Mouse (Mus musculus) intestine, embryonic 16.5 days (tissue): Measurements from ENCODE around the gene Gm21987. TPM values are rescaled to one million over a fixed set of nuclear protein-coding genes. Genes with fewer than 3 reads are reported as not detected.

Experiments
- ATAC-seq: fragments of 200-750 bp; cut with Nextera tagmentation; 2 replicates; pipeline ENCODE4 v1.8.0; 2017; ENCODE audit warnings: moderate TSS enrichment, moderate library complexity
- H3K27ac ChIP-seq: fragments of 300-500 bp; sonication (generic); 2 replicates; pipeline ENCODE4 v1.5.1; 2014; ENCODE audit warnings: mild to moderate bottlenecking, low read length
- H3K27me3 ChIP-seq: fragments of 300-500 bp; sonication (generic); replicated peaks from 2 replicates; pipeline ENCODE4 v1.6.1; 2014; ENCODE audit warnings: low read length, control low read depth, mixed read lengths; ENCODE audit not compliant: control insufficient read depth, insufficient read depth
- H3K36me3 ChIP-seq: fragments of 300-500 bp; sonication (generic); 2 replicates; pipeline ENCODE4 v1.6.1; 2014; ENCODE audit warnings: low read length, control low read depth; ENCODE audit not compliant: control insufficient read depth, insufficient read depth
- H3K4me1 ChIP-seq: fragments of 300-500 bp; sonication (generic); 2 replicates; pipeline ENCODE4 v1.6.1; 2014; ENCODE audit warnings: low read length, control low read depth, mixed read lengths; ENCODE audit not compliant: control insufficient read depth, insufficient read depth
- H3K4me2 ChIP-seq: fragments of 300-500 bp; sonication (generic); 2 replicates; pipeline ENCODE4 v1.6.1; 2014; ENCODE audit warnings: low read depth, low read length, control low read depth
- H3K4me3 ChIP-seq: fragments of 300-500 bp; sonication (generic); 2 replicates; pipeline ENCODE4 v1.5.1; 2014; ENCODE audit warnings: mild to moderate bottlenecking, low read length
- H3K9ac ChIP-seq: fragments of 300-500 bp; sonication (generic); 2 replicates; pipeline ENCODE4 v1.6.1; 2014; ENCODE audit warnings: low read depth, low read length
- H3K9me3 ChIP-seq: fragments of 300-500 bp; sonication (generic); 2 replicates; pipeline ENCODE4 v1.6.1; 2016; ENCODE audit warnings: low read length, control low read depth; ENCODE audit not compliant: control insufficient read depth
- WGBS: fragments of 180-500 bp; shearing (Covaris S2); extraction: QIAGEN DNeasy Blood & Tissue Kit; methylation state at CpG from one replicate; pipeline ENCODE4 v1.1.7; 2014; 5-methylcytosine and 5-hydroxymethylcytosine counted together
- polyA plus RNA-seq: library from polyadenylated mRNA; unstranded; fragments of >200 nt; fragmentation: Nextera tagmentation; extraction: Ambion mirVana; gene quantifications from 2 replicates; pipeline ENCODE4 v1.2.1, GENCODE M21; 2015

Gene Gm21987
- polyA plus RNA-seq, 1 experiment from 2014 or later = 0.54 TPM

DNA sequence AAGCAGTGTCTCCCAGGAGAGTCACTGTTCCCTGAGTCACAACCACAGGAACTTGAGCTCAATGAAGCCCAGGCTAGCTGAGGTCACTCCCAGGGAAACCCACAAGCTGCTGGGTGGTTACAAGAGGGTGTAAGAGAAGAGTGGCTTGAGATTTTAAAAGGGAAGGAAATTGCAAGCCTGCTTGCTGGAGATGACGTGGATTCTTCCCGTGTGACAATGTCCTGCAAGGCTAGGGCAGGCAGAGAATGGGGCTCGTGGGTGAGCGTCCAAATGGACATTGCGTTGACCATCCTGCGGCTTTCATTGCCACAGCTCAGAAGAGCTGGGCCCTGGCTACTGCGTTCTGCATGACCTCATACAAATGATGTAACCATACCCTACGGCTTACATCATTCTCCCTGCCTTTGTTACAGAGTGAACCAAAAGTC is 47.4 kb downstream of the Gm21987 start:
- 88% methylated on average over 8 of the region's 8 CpGs for WGBS
- ATAC-seq = no peak
- H3K36me3 ChIP-seq = no peaks in the 10 kb centered on the region

DNA sequence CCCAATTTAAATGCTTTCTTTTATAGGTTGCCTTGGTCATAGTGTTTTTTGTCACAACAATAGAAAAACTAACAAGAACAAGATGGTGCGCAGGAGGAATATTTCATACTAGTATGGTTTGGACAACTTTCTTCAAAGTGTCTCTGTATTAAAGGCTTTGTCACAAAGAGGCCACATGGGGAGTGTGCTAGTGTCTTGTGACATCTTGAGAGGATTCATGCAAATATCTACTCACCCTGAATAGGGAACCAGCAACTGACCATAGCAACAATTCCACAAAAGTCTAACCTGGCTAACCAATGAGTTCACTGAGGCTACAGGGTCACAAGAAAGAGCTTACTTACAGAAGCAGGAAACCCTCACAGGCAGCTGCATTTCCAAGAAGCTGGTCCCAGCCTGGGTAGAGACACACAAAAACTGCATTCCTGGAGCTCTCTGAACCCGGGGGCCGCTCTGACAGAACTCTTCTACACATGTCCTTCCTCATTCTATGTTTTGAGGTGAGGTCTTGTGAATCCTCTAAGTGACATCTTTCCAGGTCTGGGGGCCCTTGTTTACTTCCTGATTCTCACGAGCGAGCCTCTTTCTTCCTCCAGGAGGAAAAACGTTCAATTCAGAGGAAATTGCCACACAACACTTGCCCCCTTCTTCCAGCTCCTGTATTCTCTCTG is 48.4 kb downstream of the Gm21987 start:
- ATAC-seq = no peak
- H3K36me3 ChIP-seq = no peaks in the 10 kb centered on the region
- WGBS = 69% methylated on average over 6 of the region's 6 CpGs
- H3K4me1 ChIP-seq = peaks cover 9% of the 10 kb centered on the region; the same call in 1 of the 2 replicates
- H3K27ac ChIP-seq = no peak overlapping the region
- H3K4me3 ChIP-seq = no peak overlapping the region
- H3K4me2 ChIP-seq = no peak overlapping the region
- H3K9me3 ChIP-seq = no peaks in the 10 kb centered on the region
- H3K9ac ChIP-seq = no peak overlapping the region
- H3K27me3 ChIP-seq = no peaks in the 10 kb centered on the region

More for the DNA sequence above, 47.4 kb downstream of the Gm21987 start:
- Histone ChIP-seq H3K27me3 (no peaks in the 10 kb centered on the region), H3K4me1 (peaks cover 3% of the 10 kb centered on the region; the same call in 1 of the 2 replicates), H3K4me2 (no peak overlapping the region), H3K4me3 (no peak overlapping the region), H3K9ac (no peak overlapping the region), H3K9me3 (no peaks in the 10 kb centered on the region), H3K27ac (no peak overlapping the region)

DNA sequence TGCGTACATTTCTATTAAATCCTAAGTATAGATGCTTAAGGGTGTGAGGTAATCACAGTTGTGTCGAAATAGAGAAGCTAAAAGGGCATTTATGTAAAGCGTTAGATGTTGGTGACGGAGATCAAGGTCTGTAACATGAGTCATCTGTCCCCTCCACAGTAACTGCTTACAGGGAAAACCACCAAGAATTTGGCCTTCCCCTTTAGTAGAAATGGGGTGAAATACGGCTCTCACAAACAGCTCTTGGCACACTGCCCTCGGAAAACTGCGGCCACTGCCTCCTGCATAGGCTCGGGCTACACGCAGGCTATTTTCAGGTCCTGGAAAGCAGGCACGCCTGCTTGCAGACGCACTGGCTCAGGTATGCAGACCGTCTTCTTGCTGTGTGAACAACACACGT is 49.3 kb downstream of the Gm21987 start:
- H3K27me3 ChIP-seq = no peaks in the 10 kb centered on the region
- H3K4me3 ChIP-seq = no peak overlapping the region
- no peak overlapping the region for H3K27ac ChIP-seq
- H3K9ac ChIP-seq = no peak overlapping the region
- no peak overlapping the region for H3K4me2 ChIP-seq
- H3K36me3 ChIP-seq = no peaks in the 10 kb centered on the region
- H3K9me3 ChIP-seq = no peaks in the 10 kb centered on the region
- 40% methylated on average over 13 of the region's 13 CpGs for WGBS
- H3K4me1 ChIP-seq = peaks cover 11% of the 10 kb centered on the region; the same call in 1 of the 2 replicates
- 0 out of 2 replicates have a peak, but pooled peaks have one; percentile 26 for ATAC-seq

DNA sequence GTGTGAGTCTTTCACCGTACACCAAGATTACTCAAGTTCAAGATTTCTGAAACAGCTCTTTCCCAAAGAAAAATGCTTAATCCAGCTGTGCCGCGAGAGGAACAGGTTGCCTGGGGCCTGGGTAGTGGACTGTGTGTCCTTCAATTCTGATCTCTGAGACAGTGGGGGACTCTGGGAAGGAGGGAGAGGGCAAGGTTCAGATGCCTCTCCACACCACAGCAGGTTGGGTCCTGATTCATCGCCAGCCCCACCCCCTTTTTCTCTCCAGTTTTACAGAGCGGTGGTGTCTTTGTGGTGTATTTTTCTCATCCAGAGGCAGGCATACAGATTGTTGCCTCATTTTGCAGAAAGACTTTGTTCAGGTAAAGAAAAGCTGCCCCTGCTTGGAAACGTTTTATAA is 51.4 kb downstream of the Gm21987 start:
- Histone ChIP-seq H3K27ac (no peak overlapping the region), H3K27me3 (no peaks in the 10 kb centered on the region), H3K9ac (no peak overlapping the region), H3K36me3 (no peaks in the 10 kb centered on the region), H3K4me3 (no peak overlapping the region), H3K9me3 (no peaks in the 10 kb centered on the region), H3K4me2 (no peak overlapping the region), H3K4me1 (peaks cover 11% of the 10 kb centered on the region; the same call in 1 of the 2 replicates)
- peak; percentile 67 for ATAC-seq
- WGBS = 75% methylated on average over 6 of the region's 6 CpGs

DNA sequence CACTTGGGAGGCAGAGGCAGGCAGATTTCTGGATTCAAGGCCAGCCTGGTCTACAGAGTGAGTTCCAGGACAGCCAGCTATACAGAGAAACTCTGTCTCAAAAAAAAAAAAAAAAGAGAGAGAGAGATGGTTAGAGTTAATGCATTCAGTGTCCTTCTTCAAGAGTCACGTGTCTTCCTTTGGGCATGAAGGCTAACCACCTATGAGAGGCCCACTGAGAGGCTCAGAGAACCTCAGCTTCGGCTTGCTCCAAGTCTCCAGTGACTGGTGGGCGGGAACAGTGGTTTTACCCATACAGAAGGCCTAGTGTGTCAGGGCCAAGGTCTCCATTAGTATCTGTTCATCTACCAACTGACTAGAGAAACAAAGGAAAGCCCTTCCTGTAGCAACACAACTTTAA is 52.2 kb downstream of the Gm21987 start:
- H3K27ac ChIP-seq = no peak overlapping the region
- H3K4me2 ChIP-seq = 0 out of 2 replicates have a peak overlapping the region, but pooled peaks have one; percentile 55
- no peaks in the 10 kb centered on the region for H3K36me3 ChIP-seq
- H3K4me1 ChIP-seq = peaks cover 11% of the 10 kb centered on the region; the same call in 1 of the 2 replicates
- no peak overlapping the region for H3K9ac ChIP-seq
- no peak overlapping the region for H3K4me3 ChIP-seq
- WGBS = 73% methylated on average over 3 of the region's 3 CpGs
- no peaks in the 10 kb centered on the region for H3K9me3 ChIP-seq
- ATAC-seq = no peak
- no peaks in the 10 kb centered on the region for H3K27me3 ChIP-seq

DNA sequence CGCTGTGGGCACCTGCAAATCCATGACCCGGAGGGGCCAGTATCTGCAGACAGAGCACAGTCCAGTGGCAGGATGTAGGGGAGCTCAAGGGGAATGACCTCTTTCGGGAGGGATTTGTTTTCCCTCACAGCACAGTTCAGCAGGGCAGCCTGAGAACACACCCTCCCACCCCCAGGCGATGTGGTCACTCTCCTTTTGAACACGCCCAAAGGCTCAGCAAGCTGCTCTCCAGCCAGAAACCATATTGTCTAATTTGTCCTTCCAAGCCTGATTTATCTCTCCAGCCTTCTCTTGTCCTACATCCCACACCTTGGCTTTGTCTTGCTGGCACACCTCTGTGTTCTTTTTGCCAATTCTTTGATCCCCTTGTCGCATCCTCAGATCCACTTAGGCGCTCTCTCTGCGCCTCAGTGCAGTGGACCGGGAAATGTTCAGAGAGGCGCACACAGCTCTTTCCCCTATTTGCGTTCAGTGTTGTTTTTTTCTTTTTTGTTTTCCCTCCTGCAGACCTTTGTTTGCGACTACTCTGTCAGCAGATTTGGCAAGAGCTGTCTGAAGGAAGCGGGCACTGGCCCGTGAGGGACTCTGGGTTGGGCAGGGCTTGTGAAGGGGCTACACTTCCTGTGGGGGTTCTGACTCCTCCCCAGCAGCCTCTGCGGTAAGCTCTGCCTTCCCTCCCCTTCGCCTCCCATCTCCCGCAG is 52.8 kb downstream of the Gm21987 start:
- Histone ChIP-seq H3K27ac (peak overlapping the region; percentile 48), H3K4me3 (peak overlapping the region; percentile 24)
- 22% methylated on average over 17 of the region's 17 CpGs for WGBS

DNA sequence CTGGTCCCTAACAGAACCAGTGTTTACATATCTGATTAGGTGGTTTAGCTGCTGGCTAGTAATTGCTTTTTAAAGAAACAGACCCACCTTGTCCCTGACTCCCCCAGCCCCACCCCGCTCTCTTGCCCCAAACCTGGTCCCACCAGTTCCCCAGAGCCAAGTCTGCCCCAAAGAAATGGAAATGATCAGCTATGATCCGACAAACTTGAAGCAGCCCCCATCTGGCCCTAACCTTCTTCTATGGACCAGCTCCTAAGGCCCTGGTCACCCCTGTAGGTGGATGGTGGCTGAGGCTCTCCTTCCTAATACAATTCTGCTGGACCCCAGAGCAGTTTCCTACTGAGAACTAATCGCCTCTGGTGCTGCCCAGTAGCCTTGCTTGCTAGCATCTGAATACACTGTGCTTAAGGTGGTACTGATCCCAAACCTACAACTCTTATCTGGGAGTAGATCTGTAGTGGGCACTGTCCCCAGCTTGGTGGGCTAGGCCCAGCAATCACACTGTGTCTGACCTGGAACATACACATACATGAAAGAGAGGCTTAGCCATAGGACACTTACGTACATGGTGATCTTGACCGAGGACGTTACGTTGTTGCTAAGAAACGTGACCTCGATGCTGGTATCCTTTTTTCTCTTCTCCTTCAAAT is 53.6 kb downstream of the Gm21987 start:
- Histone ChIP-seq H3K9ac (peak overlapping the region; percentile 60), H3K4me1 (peaks cover 11% of the 10 kb centered on the region; the same call in 1 of the 2 replicates), H3K27ac (no peak overlapping the region), H3K27me3 (no peaks in the 10 kb centered on the region), H3K9me3 (no peaks in the 10 kb centered on the region), H3K4me3 (peak overlapping the region; percentile 24), H3K4me2 (peak overlapping the region; percentile 55), H3K36me3 (no peaks in the 10 kb centered on the region)
- ATAC-seq = no peak
- 66% methylated on average over 9 of the region's 9 CpGs for WGBS

More for the DNA sequence above, 52.8 kb downstream of the Gm21987 start:
- peak; percentile 77 for ATAC-seq
- H3K27me3 ChIP-seq = no peaks in the 10 kb centered on the region
- peak overlapping the region; percentile 60 for H3K9ac ChIP-seq
- H3K4me2 ChIP-seq = peak overlapping the region; percentile 55
- no peaks in the 10 kb centered on the region for H3K9me3 ChIP-seq
- peaks cover 11% of the 10 kb centered on the region; the same call in 1 of the 2 replicates for H3K4me1 ChIP-seq
- no peaks in the 10 kb centered on the region for H3K36me3 ChIP-seq

DNA sequence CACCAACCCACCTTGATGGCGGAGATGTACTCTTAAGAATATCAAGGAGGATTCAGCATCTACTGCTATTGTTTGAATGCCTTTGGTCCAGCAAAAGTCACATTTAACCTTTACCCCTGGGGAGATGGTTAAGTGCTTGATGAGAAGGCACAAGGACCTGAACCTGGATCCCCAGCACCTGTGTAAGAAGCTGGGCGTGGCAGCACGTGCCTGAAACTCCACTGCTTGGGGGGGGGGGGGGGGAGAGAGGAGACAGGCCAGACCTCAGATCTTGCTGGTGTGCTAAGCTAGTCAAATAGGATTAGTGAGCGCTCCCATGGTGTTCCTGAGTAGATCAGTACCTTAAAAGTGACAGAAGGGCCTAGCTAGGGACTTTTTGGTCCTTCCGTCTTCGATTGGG is 54.6 kb downstream of the Gm21987 start:
- 0 out of 2 replicates have a peak, but pooled peaks cover 8% of the 10 kb centered on the region for H3K4me1 ChIP-seq
- no peaks in the 10 kb centered on the region for H3K9me3 ChIP-seq
- H3K36me3 ChIP-seq = no peaks in the 10 kb centered on the region
- ATAC-seq = no peak
- H3K27ac ChIP-seq = no peak overlapping the region
- H3K4me2 ChIP-seq = no peak overlapping the region
- no peaks in the 10 kb centered on the region for H3K27me3 ChIP-seq
- H3K4me3 ChIP-seq = no peak overlapping the region
- 85% methylated on average over 6 of the region's 6 CpGs for WGBS
- no peak overlapping the region for H3K9ac ChIP-seq

DNA sequence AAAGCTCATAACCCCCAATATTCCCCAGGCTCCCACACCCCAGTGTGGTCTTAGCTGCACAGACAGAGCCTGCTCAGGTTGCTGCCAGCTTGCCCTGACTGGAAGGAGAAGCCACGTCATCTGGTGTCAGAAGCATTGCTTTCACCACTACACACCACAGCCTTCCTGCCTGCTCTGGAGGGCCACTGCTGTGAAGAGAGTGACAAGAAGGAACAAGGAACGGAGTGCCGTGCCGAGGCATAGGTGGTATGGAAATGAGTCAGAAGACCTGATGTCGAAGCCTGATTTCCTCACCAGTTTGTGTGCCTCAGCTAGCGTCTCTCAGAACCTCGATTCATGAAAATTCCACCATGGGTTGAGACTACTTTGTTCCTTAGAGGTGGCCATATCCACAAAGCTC is 56.8 kb downstream of the Gm21987 start:
- Histone ChIP-seq H3K4me3 (no peak overlapping the region), H3K9ac (no peak overlapping the region), H3K9me3 (no peaks in the 10 kb centered on the region), H3K27ac (no peak overlapping the region), H3K36me3 (no peaks in the 10 kb centered on the region), H3K27me3 (no peaks in the 10 kb centered on the region), H3K4me1 (0 out of 2 replicates have a peak, but pooled peaks cover 8% of the 10 kb centered on the region), H3K4me2 (no peak overlapping the region)
- 87% methylated on average over 7 of the region's 7 CpGs for WGBS
- ATAC-seq = no peak
